Mouse (Mus musculus) spleen, postnatal 14 days (tissue): ENCODE data around the gene Timp3.
"Not testable (repeated sequence)": the region's sequence is repeated elsewhere in the genome, so short reads cannot be mapped to it uniquely, and the experiment has no call there.

Experiments used
- DNase-seq, 2 experiments: peaks; one replicate each; pipeline ENCODE4 v3.0.0; 2021 to 2022; ENCODE audit warnings: low spot score in 2 of 2

Gene Timp3

DNA sequence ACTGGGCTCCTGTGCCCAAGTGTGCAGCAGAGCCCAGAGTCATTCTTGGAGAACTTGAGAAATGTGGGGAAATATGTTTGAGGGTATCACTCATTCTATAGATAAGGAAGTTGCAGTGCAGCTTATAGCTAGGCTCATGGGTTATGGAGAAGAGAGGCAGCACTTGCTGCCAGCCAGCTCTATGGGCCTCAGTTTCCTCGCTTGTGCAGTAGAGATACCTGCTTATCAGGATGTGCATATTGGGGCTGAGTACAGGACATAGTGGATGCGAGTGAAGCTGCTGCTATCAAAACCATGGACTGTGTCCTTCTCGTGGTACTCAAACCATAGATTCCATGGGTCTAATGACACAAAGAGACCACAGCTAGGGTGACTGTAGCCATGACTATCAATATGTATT is 52.3 kb downstream of the Timp3 start:
- DNase-seq, result no peak

DNA sequence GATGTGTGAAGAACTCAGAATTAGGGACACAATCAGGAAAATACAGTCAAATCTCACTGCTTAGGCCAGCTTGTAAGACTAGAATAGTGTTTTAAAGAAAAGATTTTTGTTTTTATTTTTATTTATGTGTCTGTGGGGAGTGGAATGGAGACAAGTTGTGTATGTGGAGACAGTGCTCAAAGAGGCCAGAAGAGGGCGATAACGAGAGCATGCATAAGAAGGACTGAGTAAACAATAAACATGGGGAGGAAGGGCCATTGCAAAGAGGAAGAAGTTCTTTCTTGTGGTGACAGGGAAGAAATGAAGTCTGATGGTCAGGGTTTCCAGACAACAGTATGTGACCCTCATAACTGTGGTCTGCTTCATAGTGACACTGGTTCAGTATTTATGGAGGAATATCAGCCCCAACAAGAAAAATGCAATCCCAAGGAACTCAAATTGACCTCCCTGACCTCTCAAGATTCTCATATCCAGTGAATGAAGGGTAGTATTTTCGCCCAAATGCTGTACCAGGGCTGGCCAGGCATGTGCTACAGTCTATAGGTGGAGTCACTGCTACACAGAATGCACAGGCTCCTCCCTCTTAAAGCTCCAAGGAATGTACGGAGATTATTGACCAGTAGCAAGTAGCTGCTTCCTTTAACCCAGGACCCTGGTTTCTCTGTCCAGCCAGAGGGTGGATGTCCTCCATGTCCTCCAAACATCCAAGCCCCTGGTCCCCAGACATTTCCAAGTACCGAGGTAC is 56.8 kb downstream of the Timp3 start:
- DNase-seq, result no peak

- DNase-seq, result no peak
Observed at GRCm38 (mm10) chr10:86358307-86358975, 58.3 kb downstream of the Timp3 start.

DNA sequence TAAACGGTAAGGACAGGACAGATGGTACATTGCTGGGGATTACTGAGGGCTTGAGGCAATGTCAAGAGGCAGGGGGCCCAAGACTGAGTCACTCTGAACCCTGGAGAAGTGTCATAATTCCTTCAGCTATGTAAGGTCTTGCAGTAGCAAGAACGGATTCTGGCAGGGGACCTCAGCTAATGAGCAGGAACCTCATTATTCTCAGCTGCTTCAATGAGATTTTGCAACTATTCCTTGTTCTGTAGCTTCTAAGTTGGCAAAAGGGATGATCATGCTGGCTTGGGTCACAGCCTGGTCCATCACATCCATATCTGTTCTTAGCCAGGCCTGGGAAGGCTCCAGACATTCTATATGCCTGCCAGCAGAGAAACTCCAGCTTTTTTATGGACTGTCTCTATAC is 59.0 kb downstream of the Timp3 start:
- DNase-seq, result no peak

GRCm38 (mm10) chr10:86359699-86360098 is 59.5 kb downstream of the Timp3 start:
- DNase-seq, result no peak

GRCm38 (mm10) chr10:86363669-86364309 is 63.6 kb downstream of the Timp3 start:
- no peak for DNase-seq

GRCm38 (mm10) chr10:86365632-86366092 is 65.5 kb downstream of the Timp3 start:
- no peak for DNase-seq

DNA sequence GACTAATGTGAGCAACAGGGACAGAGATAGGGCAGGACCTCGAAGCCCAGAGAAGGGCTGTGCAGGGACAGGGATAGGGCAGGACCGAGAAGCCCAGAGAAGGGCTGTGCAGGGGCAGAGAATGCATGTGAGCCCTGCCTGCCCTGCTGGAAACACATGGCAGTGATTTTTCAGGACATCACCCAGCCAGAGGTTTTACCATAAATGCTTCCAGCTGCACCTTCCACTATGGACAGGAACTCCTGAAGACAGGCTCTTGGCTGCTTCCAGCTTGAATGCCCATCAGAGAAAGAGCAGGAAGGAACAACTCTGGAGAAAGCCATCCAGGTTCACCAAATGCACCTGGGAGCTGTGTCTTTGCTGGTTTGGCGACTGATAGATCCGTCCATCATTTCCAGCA is 67.2 kb downstream of the Timp3 start:
- DNase-seq, result no peak

DNA sequence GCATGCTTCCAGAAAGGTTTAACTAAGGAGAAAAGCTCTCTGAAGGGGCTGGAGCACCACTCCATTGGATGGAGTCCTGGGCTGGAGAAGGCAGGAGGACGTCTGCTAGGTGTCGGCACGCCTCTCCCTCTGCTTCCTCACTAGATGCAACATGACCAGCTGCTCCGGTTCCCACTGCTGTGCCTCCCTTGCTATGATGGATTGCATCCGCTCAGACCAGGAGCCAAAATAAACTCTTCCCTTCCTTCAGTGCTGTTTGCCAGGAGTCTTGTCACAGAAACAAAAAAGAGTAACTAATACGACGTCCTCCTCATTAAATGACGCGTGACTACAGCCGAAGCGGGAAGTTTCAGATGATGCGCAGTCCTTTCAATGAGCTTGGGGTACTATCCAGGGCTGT is 68.6 kb downstream of the Timp3 start:
- DNase-seq, result no peak

DNA sequence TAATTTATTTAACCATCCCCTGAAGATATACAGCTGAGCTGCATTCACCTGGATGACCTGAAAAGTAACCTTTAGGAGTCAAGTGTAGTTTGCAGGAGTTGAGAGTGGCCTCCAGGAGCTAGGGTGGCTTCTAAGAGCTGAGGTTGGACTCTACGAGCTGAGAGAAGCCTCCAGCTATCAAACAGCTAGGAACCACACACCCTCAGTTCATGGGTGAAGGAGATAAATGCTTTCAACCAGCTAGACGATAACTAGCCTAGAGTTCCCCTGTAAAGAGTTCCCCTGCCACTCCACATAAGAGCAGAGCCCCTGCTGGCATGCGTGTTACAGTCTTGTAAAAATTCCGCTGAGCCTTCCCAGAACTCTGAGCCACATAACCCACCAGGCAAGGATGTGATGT is 69.2 kb downstream of the Timp3 start:
- DNase-seq, result no peak

DNA sequence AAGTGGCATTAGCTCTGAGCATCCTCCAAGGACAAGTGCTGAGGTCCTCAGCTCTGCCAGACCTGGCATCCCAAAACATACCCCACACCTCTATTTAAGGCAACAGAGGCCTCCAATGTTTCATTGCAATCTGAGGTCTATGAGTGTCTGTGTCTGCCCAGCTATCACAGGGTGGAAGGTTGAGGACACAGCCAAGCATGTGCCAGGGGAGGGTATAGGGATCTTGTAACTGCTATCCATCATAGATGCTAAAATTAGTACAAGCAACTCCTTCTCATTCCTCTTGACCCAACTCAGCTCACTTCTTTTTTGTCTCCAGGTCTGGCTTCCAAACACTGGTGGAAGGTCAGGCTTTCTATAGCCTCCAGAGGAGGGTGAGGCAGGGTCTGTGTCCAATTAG is 71.4 kb downstream of the Timp3 start:
- DNase-seq, result no peak

- no peak for DNase-seq
Observed at GRCm38 (mm10) chr10:86374061-86374460, 73.9 kb downstream of the Timp3 start.

DNA sequence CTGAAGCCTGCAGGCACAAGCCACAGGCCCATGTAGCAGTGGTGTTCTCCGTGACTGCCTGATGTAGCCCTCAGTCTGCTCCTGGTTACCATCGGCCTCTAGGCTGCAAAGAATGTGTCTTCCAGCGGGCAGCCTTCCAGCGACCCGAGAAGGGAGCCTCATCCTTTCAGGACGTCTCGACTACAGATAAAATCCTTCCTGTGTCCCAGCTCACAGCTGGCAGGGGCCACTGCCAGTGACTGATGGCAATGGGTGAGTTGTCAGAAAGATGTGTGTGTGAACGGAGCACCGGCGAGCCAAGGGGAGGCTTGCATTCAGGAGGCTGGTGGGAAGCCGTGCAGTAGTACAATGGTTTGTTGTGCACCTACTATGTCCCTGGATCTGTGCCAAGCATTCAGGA is 75.7 kb downstream of the Timp3 start:
- DNase-seq, result no peak

DNA sequence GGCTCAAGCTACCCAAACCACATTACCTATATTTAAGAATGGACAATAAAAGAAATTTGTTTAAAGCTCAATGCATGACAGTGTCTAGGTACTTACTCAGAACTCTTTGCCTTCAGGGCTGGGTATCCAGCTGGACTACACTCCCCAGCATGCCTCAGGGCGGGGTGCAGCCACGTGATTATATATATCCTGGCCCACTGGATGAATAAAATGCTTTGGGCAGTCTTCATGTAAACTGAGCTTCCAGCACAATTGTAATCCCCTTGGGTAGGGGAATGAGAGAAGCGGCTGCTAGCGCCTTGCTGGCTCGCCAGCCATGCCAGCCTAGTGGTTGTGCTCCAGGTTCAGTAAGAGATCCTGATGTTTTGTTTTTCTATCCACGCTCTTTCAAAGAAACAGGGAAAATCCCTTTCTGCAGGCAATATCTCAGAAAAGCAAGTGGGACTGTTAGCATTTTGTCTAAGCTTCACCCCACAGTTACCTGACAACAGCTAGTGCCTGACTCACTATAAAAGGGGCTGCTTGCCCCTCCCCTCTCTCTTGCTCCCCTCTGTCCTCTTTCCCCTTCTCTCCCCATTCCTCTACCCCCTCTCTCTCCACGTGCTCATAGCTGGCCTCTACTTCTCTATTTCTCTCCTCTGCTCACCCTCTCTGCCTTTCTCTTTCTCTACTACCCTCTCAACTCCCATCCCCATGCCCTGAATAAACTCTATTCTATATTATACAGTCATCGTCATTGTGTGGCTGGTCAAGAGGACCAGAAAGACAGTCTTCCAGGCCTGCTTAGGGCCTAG is 76.4 kb downstream of the Timp3 start:
- DNase-seq, result no peak

DNA sequence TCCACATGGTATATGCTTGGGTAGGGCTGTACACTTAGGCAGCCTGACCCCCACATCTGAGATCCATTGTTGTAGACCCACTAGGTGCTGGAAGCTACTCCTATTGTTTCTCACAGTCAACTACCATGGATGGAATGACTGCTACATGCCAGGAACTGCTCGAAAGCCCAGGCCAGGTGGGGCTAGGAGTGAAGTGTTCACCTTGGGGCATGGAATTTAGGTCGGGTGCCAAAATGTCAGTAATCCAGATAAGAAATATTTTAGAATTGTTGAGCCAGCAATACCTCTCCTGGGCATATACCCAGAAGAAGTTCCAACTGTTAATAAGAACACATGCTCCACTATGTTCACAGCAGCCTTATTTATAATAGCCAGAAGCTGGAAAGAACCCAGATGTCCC is 78.6 kb downstream of the Timp3 start:
- DNase-seq, result not testable (repeated sequence)

DNA sequence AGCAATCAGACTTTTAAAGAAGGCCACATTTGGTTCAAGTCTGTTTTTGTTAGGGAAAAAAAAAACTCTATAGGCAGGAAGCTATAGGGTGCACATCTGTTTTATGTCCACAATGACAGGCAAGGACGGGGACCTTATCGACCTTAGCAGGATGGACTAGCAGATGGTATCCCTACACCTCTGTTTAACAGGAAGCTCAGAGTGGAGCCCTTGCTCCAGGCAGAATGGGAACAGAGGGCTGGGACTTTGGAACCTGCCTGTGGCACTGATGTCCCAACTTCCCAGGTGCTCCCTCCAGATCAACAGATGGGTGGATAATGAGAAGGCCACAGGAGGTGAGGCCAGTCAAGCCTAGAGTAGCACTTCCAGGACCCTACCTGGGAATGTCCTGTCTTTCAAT is 80.5 kb downstream of the Timp3 start:
- no peak for DNase-seq

DNA sequence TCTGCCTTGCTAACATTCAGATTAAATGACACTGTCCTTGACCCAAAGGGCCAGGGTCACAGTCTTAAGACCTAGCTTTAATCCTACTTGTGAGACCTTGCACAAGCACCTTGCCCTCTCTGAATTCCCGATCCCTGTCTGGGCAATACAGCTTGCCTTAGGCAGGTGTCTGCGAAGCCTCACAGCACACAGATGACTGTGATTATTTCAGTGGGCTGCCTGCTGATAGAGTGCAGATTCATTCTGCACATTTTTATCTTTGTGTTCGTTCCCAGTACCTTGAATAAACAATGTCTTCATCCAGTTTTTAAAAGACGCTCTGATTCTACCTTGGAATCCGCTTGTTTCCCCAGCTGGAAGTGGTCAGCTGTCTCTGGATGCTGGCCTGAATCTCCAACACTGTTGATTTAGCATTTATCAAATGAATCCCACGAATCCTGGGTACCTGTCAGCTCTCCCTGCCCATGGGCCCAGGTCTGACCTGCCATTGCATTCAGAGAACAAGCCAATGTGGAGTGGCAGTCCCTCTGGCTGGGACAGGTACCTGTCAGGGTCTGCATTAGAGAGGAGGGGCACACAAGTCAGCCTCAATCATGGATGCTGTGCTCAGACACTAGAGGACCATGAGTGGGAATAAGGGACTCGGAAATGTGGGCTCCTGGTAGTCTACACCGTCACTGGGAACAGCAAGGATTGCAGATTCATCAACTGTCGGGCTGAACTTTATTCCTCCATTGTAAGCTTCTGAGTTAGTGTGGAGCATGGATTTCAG is 81.2 kb downstream of the Timp3 start:
- DNase-seq, result no peak

DNA sequence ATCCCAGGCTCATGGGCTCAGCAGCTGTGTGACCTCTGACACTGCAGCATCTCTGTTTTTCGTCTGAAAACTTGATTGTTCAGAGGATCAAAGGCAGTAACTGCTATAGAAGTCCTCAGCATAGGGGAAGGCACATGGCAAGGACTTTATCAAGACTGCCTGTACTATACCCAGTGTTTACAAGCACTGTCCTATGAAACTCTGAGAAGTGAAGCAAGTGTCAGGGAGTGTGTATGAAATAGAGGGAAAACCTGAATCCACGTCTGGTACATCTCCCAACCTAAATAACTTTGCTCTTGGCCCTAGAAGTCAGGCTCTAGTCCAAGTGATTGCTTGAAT is 81.7 kb downstream of the Timp3 start:
- no peak for DNase-seq

GRCm38 (mm10) chr10:86384655-86385054 is 84.5 kb downstream of the Timp3 start:
- no peak for DNase-seq

DNA sequence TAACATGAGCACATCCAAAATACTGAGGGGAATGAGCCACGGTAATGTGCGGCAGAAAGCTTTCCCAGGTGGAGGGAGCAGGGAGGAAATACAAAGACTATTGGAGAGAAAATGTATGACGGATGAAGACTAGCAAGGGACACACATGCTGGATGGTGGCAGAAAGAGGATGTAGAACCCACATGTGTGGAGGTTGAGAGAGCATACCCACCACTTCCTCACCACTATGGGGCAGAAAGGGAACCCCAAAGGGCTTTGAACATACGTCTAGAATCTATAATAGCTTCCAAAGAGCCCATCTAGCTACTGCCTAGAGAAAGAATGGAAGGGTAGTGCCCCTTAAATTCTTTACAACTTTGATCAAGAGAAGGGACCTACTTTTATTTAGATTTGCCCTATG is 85.5 kb downstream of the Timp3 start:
- DNase-seq, result no peak

- no peak for DNase-seq
Observed at GRCm38 (mm10) chr10:86386232-86386631, 86.1 kb downstream of the Timp3 start.
